Mouse (Mus musculus): ENCODE results near the gene Adipor2. TPM values are rescaled to one million over a fixed set of nuclear protein-coding genes. Genes with fewer than 3 reads are reported as not detected.
A peak's percentile ranks its signal among the peaks of the same experiment; 100 is the strongest.

The Adipor2 gene
- total RNA-seq, 2 experiments from 2014 or later: 64.4 to 71.4 TPM

- no peak for ATAC-seq (replicated peaks; ENCODE audit: poor library complexity)
Observed at GRCm38 (mm10) chr6:119320481-119320880, 97.0 kb downstream of the Adipor2 start.

GRCm38 (mm10) chr6:119319358-119319757, 98.1 kb downstream of the Adipor2 start:
- ATAC-seq (replicated peaks; ENCODE audit: poor library complexity): no peak

- ATAC-seq (replicated peaks; ENCODE audit: poor library complexity): no peak
Observed at GRCm38 (mm10) chr6:119318732-119319131, 98.8 kb downstream of the Adipor2 start.

- ATAC-seq (replicated peaks; ENCODE audit: poor library complexity): 0 out of 2 replicates have a peak, but pooled peaks have one; percentile 42
Observed at GRCm38 (mm10) chr6:119314751-119315476, 102.6 kb downstream of the Adipor2 start.

- no peak for ATAC-seq (replicated peaks; ENCODE audit: poor library complexity)
Observed at GRCm38 (mm10) chr6:119313588-119314375, 103.7 kb downstream of the Adipor2 start.

GRCm38 (mm10) chr6:119313096-119313495, 104.4 kb downstream of the Adipor2 start:
- ATAC-seq (replicated peaks; ENCODE audit: poor library complexity): no peak

- no peak for ATAC-seq (replicated peaks; ENCODE audit: poor library complexity)
Observed at GRCm38 (mm10) chr6:119312381-119312780, 105.1 kb downstream of the Adipor2 start.

- no peak for ATAC-seq (replicated peaks; ENCODE audit: poor library complexity)
Observed at GRCm38 (mm10) chr6:119310176-119310575, 107.3 kb downstream of the Adipor2 start.

- ATAC-seq (replicated peaks; ENCODE audit: poor library complexity): no peak
Observed at GRCm38 (mm10) chr6:119307867-119308413, 109.6 kb downstream of the Adipor2 start.

GRCm38 (mm10) chr6:119303331-119303730, 114.2 kb downstream of the Adipor2 start:
- ATAC-seq (replicated peaks; ENCODE audit: poor library complexity): peak; percentile 60; the same call in 1 of the 2 replicates

Other genes with a start within 250 kb of the Adipor2 start
- 12.3 and 12.8 TPM in 2 replicates for gene Dcp1b, start 242.5 kb downstream of the Adipor2 start, total RNA-seq (2015)
- 8.0 and 11.4 TPM in 2 replicates for gene Dcp1b, start 242.5 kb downstream of the Adipor2 start, total RNA-seq (2017)
- not detected in 2 replicates for gene Cacna1c, start 221.3 kb downstream of the Adipor2 start, total RNA-seq (2015)
- 0.07 TPM in 1 of 2 replicates, not detected in the other for gene Cacna1c, start 221.3 kb downstream of the Adipor2 start, total RNA-seq (2017)
- 0.02 and 0.05 TPM in 2 replicates for gene Cacna2d4, start 181.2 kb downstream of the Adipor2 start, total RNA-seq (2015)
- gene Cacna2d4, start 181.2 kb downstream of the Adipor2 start, total RNA-seq (2017): 0.08 TPM in 1 of 2 replicates, not detected in the other
- gene Lrtm2, start 86.9 kb downstream of the Adipor2 start, total RNA-seq (2015): 0.24 and 0.44 TPM in 2 replicates
- 0.03 and 0.08 TPM in 2 replicates for gene Lrtm2, start 86.9 kb downstream of the Adipor2 start, total RNA-seq (2017)
- gene Fbxl14, start 62.0 kb upstream of the Adipor2 start, total RNA-seq (2015): 45.5 and 47.0 TPM in 2 replicates
- gene Fbxl14, start 62.0 kb upstream of the Adipor2 start, total RNA-seq (2017): 43.8 and 47.6 TPM in 2 replicates
- gene Wnt5b, start 126.6 kb upstream of the Adipor2 start, total RNA-seq (2015): 0.29 TPM in 1 of 2 replicates, not detected in the other
- not detected in 2 replicates for gene Wnt5b, start 126.6 kb upstream of the Adipor2 start, total RNA-seq (2017)